Mouse (Mus musculus) liver, adult 2 months (tissue): ENCODE data around the gene Diras1.

ENCODE experiments used
- CTCF ChIP-seq: fragments of 200-500 bp; IDR thresholded peaks from 2 replicates; pipeline ENCODE4 v1.5.1; 2011; ENCODE audit warnings: low read depth, low read length, control low read depth
- POLR2A ChIP-seq: fragments of 200-500 bp; IDR thresholded peaks from 2 replicates; pipeline ENCODE4 v1.6.1; 2011; ENCODE audit warnings: low read length, control low read depth; ENCODE audit not compliant: insufficient read depth; ENCODE audit errors: extremely low read depth

GRCm38 (mm10) chr10:81025639-81026275 lies at the start of gene Diras1:
- TF ChIP-seq CTCF, result no peak
- TF ChIP-seq POLR2A, result no peak
